ENCODE assay signal across 8 mouse cellular contexts in the genomic region with DNA sequence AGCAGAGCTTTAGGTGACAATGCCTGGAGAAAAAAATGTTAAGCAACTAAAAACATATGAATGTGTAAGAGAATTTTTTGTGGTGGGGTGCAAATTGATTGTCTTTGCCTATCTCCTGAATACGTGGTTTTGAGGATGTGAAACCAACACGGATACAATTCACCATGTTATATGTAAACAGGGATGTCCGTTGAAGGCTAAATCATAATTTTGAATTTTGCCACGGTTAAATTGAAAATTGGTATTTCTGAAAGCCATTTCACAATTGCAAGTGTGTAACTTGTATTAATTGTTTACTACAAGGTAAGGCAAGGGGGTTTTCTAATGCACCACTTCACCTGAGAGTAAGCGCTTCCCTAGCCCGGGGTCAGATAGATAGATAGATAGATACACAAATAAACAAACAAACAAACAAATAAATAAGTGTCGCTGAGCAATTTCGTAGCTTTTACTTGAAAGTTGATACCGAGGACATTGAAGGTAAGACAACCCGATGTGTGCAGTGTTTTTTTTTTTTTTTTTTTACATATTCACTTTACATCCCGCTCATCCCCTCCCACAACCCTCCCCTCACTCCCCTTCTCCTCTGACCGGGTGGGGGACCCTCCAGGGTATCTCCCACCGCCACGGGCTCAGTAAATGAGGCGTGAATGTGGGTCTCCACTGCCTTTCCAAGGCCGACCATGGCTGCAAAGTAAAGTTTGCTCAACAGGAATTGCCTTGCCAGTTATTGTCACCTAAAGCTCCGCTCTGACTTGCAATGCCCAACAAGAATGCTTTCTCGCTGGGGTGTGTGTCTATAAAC. TPM values are rescaled to one million over a fixed set of nuclear protein-coding genes. Genes with fewer than 3 reads are reported as not detected.
DNase-seq lines count a peak whose midpoint lies in the region; ATAC-seq and TF ChIP-seq lines count a peak whose summit lies in the region.

No protein-coding gene starts in this region.

- H3K9ac ChIP-seq in forebrain, embryonic 15.5 days (replicated peaks) = peak overlapping the region; percentile 76
- peak overlapping the region; percentile 84 for H3K9ac ChIP-seq in liver, embryonic 15.5 days

- peaks cover 5% of the 10 kb centered on the region for H3K36me3 ChIP-seq in C2C12 (ENCODE audit: control insufficient read depth, insufficient read depth)
- H3K36me3 ChIP-seq in forebrain, embryonic 15.5 days = no peaks in the 10 kb centered on the region
- peaks cover 13% of the 10 kb centered on the region for H3K36me3 ChIP-seq in liver, embryonic 15.5 days (replicated peaks)

- peak overlapping the region; percentile 90 for H3K4me2 ChIP-seq in forebrain, embryonic 15.5 days (replicated peaks)
- H3K4me2 ChIP-seq in liver, embryonic 15.5 days = peak overlapping the region; percentile 94

- no peaks in the 10 kb centered on the region for H3K27me3 ChIP-seq in C2C12 (ENCODE audit: control insufficient read depth, insufficient read depth, insufficient read length)
- H3K27me3 ChIP-seq in forebrain, embryonic 15.5 days = no peaks in the 10 kb centered on the region
- no peaks in the 10 kb centered on the region for H3K27me3 ChIP-seq in liver, embryonic 15.5 days

- H3K79me2 ChIP-seq in C2C12 (ENCODE audit: control insufficient read depth, insufficient read depth) = peaks cover 34% of the 10 kb centered on the region

- H3K27ac ChIP-seq in forebrain, embryonic 15.5 days (replicated peaks) = peak overlapping the region; percentile 80
- H3K27ac ChIP-seq in liver, embryonic 15.5 days (replicated peaks) = peak overlapping the region; percentile 86

- TF ChIP-seq CTCF in C2C12 (IDR thresholded peaks at IDR 0.05; ENCODE audit: control insufficient read depth, insufficient read depth, insufficient read length) = no peak

- WGBS in forebrain, embryonic 15.5 days = 9% methylated on average over 18 of the region's 18 CpGs
- 6% methylated on average over 18 of the region's 18 CpGs for WGBS in liver, embryonic 15.5 days (ENCODE audit: insufficient replicate concordance)

- DNase-seq in frontal cortex, postnatal 36 days (ENCODE audit: low spot score in 2 of 2) = no peak
- no peak for DNase-seq in frontal cortex, adult 2 months (ENCODE audit: extremely low spot score in 1 of 2, low spot score in 1 of 2)
- no peak for DNase-seq in ovary, adult 18-20 months (ENCODE audit: low spot score)

- peak; percentile 50; the same call in 1 of the 2 replicates for ATAC-seq in frontal cortex, adult (ENCODE audit: low TSS enrichment)
- ATAC-seq in forebrain, embryonic 15.5 days (replicated peaks) = peak; percentile 57
- 0 out of 2 replicates have a peak, but pooled peaks have one; percentile 1 for ATAC-seq in liver, embryonic 15.5 days (ENCODE audit: insufficient read depth)
- no peak for ATAC-seq in cerebellum, adult (ENCODE audit: insufficient number of reproducible peaks, low FRiP score, low TSS enrichment)

- peaks cover 18% of the 10 kb centered on the region for H3K4me1 ChIP-seq in forebrain, embryonic 15.5 days
- peaks cover 42% of the 10 kb centered on the region for H3K4me1 ChIP-seq in liver, embryonic 15.5 days (replicated peaks)

- H3ac ChIP-seq in C2C12 (ENCODE audit: control insufficient read depth, insufficient read length, low read depth) = peak overlapping the region; percentile 74

- peak overlapping the region; percentile 84 for H3K4me3 ChIP-seq in C2C12 (ENCODE audit: insufficient read depth, poor library complexity, severe bottlenecking)
- H3K4me3 ChIP-seq in forebrain, embryonic 15.5 days = peak overlapping the region; percentile 89
- peak overlapping the region; percentile 98 for H3K4me3 ChIP-seq in liver, embryonic 15.5 days (replicated peaks)

- H3K79me3 ChIP-seq in C2C12 (ENCODE audit: low read depth) = peaks cover 14% of the 10 kb centered on the region

- no peaks in the 10 kb centered on the region for H3K9me3 ChIP-seq in forebrain, embryonic 15.5 days
- H3K9me3 ChIP-seq in liver, embryonic 15.5 days (replicated peaks) = no peaks in the 10 kb centered on the region

TF ChIP-seq in C2C12, 6 proteins besides CTCF, POLR2A, EP300 and RAD21:
- TF ChIP-seq MYOG (IDR thresholded peaks at IDR 0.05; ENCODE audit: control insufficient read depth, extremely low read depth, insufficient read length) (no peak), FOSL1 (IDR thresholded peaks at IDR 0.05; ENCODE audit: insufficient read depth, low read length, poor library complexity, severe bottlenecking) (no peak), MYOD1 (IDR thresholded peaks at IDR 0.05; ENCODE audit: control insufficient read depth, insufficient read length, low read depth) (no peak), USF1 (IDR thresholded peaks at IDR 0.05; ENCODE audit: low read depth) (no peak), MAX (IDR thresholded peaks at IDR 0.05) (no peak), CEBPB (IDR thresholded peaks at IDR 0.05; ENCODE audit: low read depth) (no peak)

RNA-seq across cellular contexts. Expression of gene Lrr1, which starts 0.8 kb away (rescaled TPM):
- polyA plus RNA-seq in C2C12 (2012; fragmentation: generic; extraction: Trizol) = 30.4 TPM
- 12.0 and 13.1 TPM in 2 replicates for polyA plus RNA-seq in forebrain, embryonic 15.5 days (2015; fragmentation: Nextera tagmentation; extraction: Ambion mirVana)
- polyA plus RNA-seq in liver, embryonic 15.5 days (2015; fragmentation: Nextera tagmentation; extraction: Ambion mirVana) = 16.6 and 17.6 TPM in 2 replicates
- 0.06 and 0.56 TPM in 2 replicates for polyA plus RNA-seq in frontal cortex, adult 2 months (2012; rRNA removed)

RNA-seq across cellular contexts. Expression of gene Rps29, which starts 8.9 kb away (rescaled TPM):
- polyA plus RNA-seq in C2C12 (2012; fragmentation: generic; extraction: Trizol) = 10,268 TPM
- 1,221 and 1,345 TPM in 2 replicates for polyA plus RNA-seq in forebrain, embryonic 15.5 days (2015; fragmentation: Nextera tagmentation; extraction: Ambion mirVana)
- polyA plus RNA-seq in liver, embryonic 15.5 days (2015; fragmentation: Nextera tagmentation; extraction: Ambion mirVana) = 821 and 1,046 TPM in 2 replicates
- polyA plus RNA-seq in frontal cortex, adult 2 months (2012; rRNA removed) = 1,265 and 1,574 TPM in 2 replicates

RNA-seq across cellular contexts. Expression of gene Rpl36al, which starts 16.0 kb away (rescaled TPM):
- 980 TPM for polyA plus RNA-seq in C2C12 (2012; fragmentation: generic; extraction: Trizol)
- 316 and 338 TPM in 2 replicates for polyA plus RNA-seq in forebrain, embryonic 15.5 days (2015; fragmentation: Nextera tagmentation; extraction: Ambion mirVana)
- 349 and 436 TPM in 2 replicates for polyA plus RNA-seq in liver, embryonic 15.5 days (2015; fragmentation: Nextera tagmentation; extraction: Ambion mirVana)
- 304 and 313 TPM in 2 replicates for polyA plus RNA-seq in frontal cortex, adult 2 months (2012; rRNA removed)

RNA-seq across cellular contexts. Expression of gene Mgat2, which starts 16.1 kb away (rescaled TPM):
- polyA plus RNA-seq in C2C12 (2012; fragmentation: generic; extraction: Trizol) = 39.6 TPM
- polyA plus RNA-seq in forebrain, embryonic 15.5 days (2015; fragmentation: Nextera tagmentation; extraction: Ambion mirVana) = 40.2 and 40.5 TPM in 2 replicates
- polyA plus RNA-seq in liver, embryonic 15.5 days (2015; fragmentation: Nextera tagmentation; extraction: Ambion mirVana) = 25.8 and 26.7 TPM in 2 replicates
- 14.4 and 15.7 TPM in 2 replicates for polyA plus RNA-seq in frontal cortex, adult 2 months (2012; rRNA removed)

RNA-seq across cellular contexts. Expression of gene Gm49383, which starts 29.0 kb away (rescaled TPM):
- polyA plus RNA-seq in C2C12 (2012; fragmentation: generic; extraction: Trizol) = 15.4 TPM
- 21.5 and 25.7 TPM in 2 replicates for polyA plus RNA-seq in forebrain, embryonic 15.5 days (2015; fragmentation: Nextera tagmentation; extraction: Ambion mirVana)
- polyA plus RNA-seq in liver, embryonic 15.5 days (2015; fragmentation: Nextera tagmentation; extraction: Ambion mirVana) = 17.9 and 18.8 TPM in 2 replicates
- 1.1 and 1.2 TPM in 2 replicates for polyA plus RNA-seq in frontal cortex, adult 2 months (2012; rRNA removed)
